Mouse (Mus musculus): ENCODE data around the gene Spice1.

GRCm38 (mm10) chr16:44347071-44347901 lies at the start of gene Spice1:
- TF ChIP-seq CTCF (IDR thresholded peaks at IDR 0.05; ENCODE audit: borderline replicate concordance, control insufficient read depth, extremely low read depth, insufficient read depth, low read length, poor library complexity) (peak; percentile 76; the same call in 1 of the 2 replicates), POLR2A (IDR thresholded peaks at IDR 0.05; ENCODE audit: control insufficient read depth, extremely low read depth, insufficient read depth, low read length, poor library complexity) (peak; percentile 76; the same call in 1 of the 2 replicates)

Data from thymus, adult 2 months (tissue).